Mouse (Mus musculus): Measurements from ENCODE around the gene Ak2.

Ak2 gene

GRCm38 (mm10) chr4:128991500-128992008 lies at the start of gene Ak2:
Gene Ak2, plus strand, starts transcription at chr4:128991958.
- DNase-seq (ENCODE audit: low read depth) = no peak

DNA sequence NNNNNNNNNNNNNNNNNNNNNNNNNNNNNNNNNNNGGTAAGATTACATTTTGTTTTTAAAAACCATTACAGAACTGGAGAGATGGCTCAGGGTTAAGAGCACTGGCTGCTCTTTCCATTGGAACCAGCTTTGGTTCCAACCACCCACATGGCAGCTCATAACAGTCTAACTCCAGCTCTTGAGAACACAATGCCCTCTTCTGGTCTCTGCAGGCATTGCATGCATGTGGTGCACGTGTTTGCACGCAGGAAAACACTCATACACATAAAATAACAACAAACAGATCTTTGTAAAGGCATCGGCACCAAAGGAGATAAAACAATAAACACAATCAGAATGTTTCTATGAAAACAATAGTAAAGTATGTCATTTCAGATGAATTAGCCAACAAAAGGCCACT lies 49.4 kb upstream of the Ak2 start:
- DNase-seq (ENCODE audit: low read depth) = no peak

GRCm38 (mm10) chr4:128946736-128947135 lies 45.0 kb upstream of the Ak2 start:
- DNase-seq (ENCODE audit: low read depth) = no peak

DNA sequence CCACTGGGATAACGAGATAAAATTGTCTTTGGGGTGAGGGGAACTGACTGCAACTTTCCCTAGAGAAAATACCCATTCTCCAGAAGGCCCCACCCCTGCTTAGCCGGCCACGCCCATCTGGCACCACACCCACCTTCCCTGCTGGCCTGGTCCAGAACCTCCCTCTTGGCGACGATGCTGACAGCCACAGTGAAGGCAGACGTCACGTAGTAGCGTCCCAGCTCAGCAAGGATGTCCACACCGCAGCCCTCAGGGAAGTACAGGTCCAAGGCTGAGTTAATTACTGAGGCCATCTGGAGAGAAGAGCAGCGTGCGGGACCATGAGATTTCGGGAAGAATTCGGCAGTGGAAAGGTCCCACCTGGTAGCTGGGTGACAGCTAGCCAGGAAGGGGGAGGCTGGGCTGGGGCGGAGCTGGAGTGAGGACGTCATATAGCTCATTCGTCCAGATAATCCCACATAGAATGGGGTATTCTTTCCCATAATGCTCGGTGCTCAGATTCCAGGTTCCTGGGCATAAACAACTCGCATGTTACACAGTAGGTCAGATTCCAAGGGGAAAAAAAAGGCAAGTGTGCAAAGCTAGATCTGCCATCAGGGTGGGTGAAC lies 44.3 kb upstream of the Ak2 start:
- peak; percentile 40 for DNase-seq (ENCODE audit: low read depth)

- DNase-seq (ENCODE audit: low read depth) = peak; percentile 43
Measured at GRCm38 (mm10) chr4:128948137-128948674, 43.6 kb upstream of the Ak2 start.

DNA sequence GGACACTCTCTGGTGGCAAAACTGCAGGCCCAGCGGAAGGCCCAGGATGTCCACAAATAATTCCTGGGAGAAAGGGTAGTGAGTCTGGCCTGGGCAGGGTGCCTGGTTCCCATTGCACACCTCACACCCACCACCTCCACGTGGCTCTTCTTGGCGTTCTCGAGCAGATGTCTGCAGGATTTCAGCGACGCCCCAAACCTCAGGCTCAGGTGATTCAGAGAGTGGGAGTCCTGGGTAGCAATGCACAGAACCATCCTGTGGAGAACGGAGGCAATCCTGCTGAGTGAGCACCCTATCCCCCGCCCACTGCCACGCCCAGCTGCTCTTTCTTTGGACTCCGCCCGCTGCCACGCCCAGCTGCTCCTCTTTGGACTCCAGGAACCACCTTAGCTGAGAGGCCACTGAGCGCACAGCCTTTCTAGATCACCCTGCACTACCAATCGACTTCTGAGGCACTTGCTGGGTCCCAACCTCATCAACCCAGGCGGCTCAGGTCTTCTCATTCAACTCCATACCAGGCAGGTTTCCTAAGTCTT lies 42.2 kb upstream of the Ak2 start:
- peak; percentile 61 for DNase-seq (ENCODE audit: low read depth)

- no peak for DNase-seq (ENCODE audit: low read depth)
Measured at GRCm38 (mm10) chr4:128950461-128950860, 41.3 kb upstream of the Ak2 start.

DNA sequence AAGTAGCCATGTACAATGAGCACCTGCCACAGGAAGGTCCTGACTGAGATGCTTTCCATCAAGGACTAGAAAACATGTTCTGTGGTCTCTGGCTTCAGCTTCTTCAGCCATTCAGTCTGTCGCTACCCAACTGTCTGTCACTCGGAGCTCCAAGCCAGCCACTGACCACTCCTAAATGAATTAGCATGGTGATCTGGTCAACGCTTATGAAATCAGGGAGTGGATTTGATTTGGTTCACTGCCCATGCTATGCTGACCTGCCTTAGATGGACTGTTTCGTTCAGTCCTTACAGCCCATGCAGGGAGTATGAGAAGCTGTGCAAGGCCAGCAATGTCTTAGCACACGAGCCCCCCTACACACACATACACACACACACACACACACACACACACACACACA lies 37.9 kb upstream of the Ak2 start:
- DNase-seq (ENCODE audit: low read depth) = no peak

DNA sequence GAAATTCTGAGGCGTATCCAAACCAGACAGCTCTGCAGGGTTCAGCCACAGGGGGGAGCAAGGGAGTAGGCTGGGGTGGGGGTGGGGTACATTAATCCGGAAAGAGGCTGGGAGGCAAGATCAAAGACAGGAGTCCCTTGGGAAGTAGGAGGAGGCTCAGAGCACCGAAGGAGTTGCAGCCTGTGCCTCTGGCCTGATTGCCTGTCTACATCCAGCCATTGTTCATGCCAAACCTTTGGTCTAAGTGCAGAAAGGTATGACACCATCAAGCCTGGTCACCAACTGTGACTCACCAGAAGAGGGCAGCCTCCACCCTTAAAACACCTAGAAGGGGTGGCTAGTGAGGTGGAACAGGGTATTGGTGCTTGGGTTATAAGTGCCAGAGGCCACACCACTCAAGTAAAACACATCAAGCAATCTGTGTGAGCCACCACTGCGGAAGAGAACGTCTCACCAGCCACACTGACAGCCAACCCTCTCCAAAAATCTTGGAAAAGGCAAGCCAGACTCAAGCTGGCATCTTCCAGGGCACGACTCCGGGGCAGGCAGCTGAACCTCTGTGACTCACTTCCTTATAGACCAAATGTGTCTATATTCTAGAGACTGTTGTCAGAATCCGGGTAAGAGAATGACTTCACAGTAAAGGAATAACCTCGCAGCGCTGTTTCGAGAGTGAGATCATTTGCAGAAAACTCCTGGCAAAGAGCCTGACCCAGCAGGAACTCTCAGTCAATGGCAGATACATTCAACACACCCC lies 34.4 kb upstream of the Ak2 start:
- peak; percentile 43 for DNase-seq (ENCODE audit: low read depth)

GRCm38 (mm10) chr4:128958156-128958555 lies 33.6 kb upstream of the Ak2 start:
- DNase-seq (ENCODE audit: low read depth) = no peak

- DNase-seq (ENCODE audit: low read depth) = no peak
Measured at GRCm38 (mm10) chr4:128958849-128959248, 32.9 kb upstream of the Ak2 start.

DNA sequence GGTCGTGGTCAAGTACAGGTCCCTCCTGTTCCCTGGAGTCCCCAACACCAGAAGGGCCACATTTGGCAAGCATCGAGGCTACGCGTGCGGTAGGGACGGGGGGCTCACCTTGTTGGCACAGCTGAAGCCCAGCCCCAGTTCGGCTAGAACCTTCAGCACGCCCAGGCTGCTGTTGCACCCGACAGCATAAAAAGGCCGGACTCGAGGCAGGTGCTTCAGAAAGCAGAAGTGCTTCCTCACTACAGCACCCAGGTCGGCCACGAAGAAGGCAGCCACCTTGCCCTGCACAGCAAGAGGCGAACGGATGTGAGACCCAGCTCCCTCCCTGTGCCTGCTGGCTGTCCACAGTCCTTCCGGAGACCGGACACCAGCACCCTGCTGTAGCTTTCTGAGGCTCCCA lies 32.1 kb upstream of the Ak2 start:
- DNase-seq (ENCODE audit: low read depth) = no peak

DNA sequence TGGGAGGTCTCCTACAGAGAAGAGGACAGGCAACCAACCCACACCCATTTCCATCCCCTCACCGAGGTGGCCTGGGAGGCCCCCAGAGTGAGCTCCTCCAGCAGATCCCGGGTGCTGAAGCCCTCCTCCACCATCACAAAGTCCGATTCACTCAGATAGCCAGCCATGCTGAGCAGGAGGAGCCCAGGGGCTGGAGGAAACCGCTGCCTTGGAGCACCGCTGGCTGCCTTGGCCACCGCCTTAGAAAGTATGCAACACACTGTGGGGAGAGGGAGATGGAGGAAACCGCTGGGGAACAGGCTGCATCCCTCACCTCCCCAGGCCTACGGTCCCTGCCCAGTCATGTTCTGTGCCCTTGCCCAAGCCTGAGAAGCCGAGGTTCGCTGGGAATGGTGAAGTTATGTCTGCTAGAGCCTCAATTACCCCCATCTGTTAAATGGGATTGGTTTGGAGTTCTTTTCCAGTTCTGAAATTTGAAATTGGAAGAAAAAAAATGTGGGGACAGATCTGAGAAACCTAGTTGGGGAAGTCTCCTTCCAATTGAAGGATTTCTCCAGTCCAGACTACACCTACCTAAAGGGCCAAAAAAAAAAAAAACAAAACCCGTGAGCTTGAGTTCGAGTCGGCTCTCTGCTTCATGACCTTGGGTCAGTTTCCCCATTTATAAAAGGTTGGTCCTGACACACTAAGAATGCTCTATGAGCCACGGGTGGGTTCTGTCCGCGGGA lies 30.3 kb upstream of the Ak2 start:
- no peak for DNase-seq (ENCODE audit: low read depth)

DNA sequence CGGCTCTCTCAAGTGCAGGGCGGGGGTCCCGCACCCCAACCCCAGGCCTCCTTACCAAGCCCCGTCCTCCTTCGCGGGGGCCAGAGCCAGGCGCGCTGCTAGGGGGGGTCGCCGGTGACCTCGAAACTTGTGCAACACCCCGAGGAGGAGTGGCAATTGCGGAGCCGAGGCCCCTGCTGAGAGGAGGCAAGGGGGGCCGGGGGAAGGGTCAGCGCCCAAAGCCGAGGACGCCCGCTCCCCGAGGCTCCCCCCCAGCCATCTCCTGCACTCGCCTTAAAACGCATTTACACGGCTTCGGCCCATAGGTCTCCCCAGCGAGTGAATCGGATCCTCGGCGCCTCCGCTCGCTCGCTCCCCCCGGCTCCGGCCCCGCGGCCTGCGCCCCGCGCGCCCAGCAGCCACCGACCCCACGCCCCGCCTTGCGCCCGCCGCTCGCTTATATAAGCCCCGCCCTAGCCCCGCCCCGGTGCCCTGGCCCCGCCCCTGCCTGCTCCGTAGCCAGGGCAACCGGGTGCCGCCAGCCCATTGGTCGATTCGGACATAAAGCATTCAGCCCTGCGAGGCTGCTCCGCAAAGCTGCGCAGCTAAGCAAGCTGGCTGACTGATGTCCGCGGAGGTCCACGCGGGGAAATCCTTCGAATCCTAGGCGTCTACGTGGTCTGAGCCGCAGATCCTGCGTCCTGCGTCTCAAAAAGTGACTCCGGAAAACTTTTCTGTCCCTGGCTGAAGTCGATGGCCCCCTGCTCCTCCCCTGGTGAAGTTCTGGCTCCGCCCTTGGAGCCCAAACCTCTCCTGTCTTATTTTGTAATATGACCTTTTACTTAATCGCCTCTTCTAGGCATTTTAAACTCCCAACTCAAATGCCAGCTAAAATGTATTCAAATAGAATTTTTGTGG lies 29.5 kb upstream of the Ak2 start, which contains the start of gene Azin2:
Azin2 (minus strand) TSS at position 414 of the 897 bp plus-strand sequence.
- DNase-seq (ENCODE audit: low read depth) = peak; percentile 61

DNA sequence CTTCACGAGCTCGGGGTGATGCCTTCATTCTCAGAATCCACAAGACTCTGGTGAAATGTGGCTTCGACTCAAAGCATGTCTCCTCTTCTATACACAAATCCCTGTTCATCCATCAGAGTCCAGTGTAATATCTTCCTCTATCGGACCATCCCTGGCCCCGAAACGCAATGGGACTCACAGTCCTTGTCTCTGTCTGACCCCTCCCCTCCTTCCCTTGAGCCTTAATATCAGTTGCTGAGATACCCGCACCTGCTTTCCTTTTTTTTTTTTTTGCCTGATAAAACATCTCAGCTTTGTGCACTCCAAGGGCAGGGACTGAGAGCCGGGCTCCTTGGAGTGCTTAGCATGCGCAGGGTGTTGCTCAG lies 28.9 kb upstream of the Ak2 start:
- DNase-seq (ENCODE audit: low read depth) = no peak

DNA sequence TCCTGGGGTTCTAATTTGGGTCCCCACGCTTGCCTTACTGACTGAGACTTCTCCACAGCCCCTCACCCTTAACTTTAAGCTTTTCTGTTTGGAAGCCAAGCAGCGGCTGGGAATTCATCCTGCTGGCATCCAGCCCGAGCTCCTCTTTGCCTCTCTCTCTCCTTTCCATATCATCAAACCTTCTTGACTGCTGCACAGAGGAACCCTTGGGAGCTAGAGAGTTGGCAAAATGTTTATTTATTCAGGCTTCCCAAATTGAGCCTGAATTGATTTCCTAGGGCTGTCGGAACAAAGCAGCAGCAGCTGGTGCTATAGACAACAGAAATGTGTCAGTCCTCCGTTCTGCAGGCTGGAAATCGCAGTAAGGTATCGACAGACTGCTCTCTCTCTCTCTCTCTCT lies 25.0 kb upstream of the Ak2 start:
- DNase-seq (ENCODE audit: low read depth) = no peak

DNA sequence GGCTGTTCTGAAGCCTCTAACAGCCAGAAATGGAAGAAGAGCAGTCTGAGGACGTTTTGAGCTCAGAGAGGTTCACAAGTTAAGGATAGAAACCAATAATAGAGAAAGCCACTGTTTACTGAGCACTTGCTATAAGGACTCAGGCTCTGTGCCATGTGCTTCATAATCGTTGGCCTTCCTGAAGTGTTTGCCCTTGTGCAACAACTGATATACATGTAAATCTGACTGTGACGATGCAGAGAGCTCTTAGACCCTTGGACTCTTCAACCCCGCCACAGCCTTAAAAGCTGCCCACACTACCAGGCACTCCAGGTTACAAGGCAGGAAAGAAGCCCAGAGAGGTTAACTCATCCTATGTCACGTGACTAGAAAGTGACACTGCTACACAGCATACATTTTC lies 22.7 kb upstream of the Ak2 start:
- no peak for DNase-seq (ENCODE audit: low read depth)

- DNase-seq (ENCODE audit: low read depth) = no peak
Measured at GRCm38 (mm10) chr4:128969607-128970416, 21.9 kb upstream of the Ak2 start.

GRCm38 (mm10) chr4:128970417-128970807 lies 21.3 kb upstream of the Ak2 start:
- DNase-seq (ENCODE audit: low read depth) = no peak

DNA sequence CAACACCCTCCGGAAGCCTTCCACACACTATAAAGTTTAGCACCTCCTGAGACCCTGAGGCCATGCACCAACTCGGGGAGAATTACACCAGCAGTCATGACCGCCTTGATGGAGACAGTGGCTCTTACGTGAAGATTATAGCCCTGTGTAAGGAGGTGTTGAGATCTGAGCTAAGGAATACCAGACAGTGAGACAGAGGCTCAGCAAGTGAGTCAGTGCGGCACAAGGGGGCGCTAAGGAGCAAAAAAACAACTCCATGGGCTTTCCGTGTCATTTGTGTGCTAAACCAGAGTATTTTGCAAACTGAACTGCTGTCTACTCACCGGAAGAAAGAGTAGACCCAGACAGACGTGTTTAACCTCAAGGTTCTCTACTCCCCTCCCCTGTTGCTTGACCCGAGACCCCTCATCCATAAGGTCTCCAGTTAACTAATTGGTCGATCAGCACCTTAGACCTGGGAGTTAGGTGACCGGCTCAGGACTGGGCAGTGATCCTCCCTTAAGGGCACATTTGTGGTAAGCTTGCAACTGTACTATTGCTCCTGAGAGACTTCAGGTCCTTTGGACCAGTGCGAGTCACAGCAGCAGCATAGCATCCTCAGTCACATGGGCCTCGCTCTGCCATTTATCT lies 20.6 kb upstream of the Ak2 start:
- peak; percentile 58 for DNase-seq (ENCODE audit: low read depth)
